Mouse (Mus musculus) MEL (cell line): ENCODE data around the gene Pfn4. TPM values are rescaled to one million over a fixed set of nuclear protein-coding genes. Genes with fewer than 3 reads are reported as not detected.
"Not testable (repeated sequence)": the region's sequence is repeated elsewhere in the genome, so short reads cannot be mapped to it uniquely, and the experiment has no call there.

Source experiments
- DNase-seq: peaks from one replicate; pipeline ENCODE4 v3.0.0; 2011; ENCODE audit warnings: low read depth, low spot score
- H3K27ac ChIP-seq: 2 replicates; pipeline ENCODE4 v1.5.1; 2012; ENCODE audit warnings: low read depth, mild to moderate bottlenecking, control low read depth, low read length, moderate library complexity; ENCODE audit not compliant: control insufficient read depth
- H3K27me3 ChIP-seq, 2 experiments: fragments of 150-350 bp in 1 of 2; sonication (generic) in 1 of 2; 2 replicates each; pipeline ENCODE4 v1.6.1; 2012; ENCODE audit warnings: low read length in 2 of 2, mild to moderate bottlenecking in 2 of 2, improper control_type of control experiment in 1 of 2, moderate library complexity in 1 of 2; ENCODE audit not compliant: insufficient read depth in 2 of 2, control insufficient read depth in 1 of 2
- H3K36me3 ChIP-seq, 2 experiments: 2 replicates each; pipeline ENCODE4 v1.6.1; 2012 to 2014; ENCODE audit warnings: low read length in 2 of 2, improper control_type of control experiment in 1 of 2, inconsistent platforms in 1 of 2, mild to moderate bottlenecking in 1 of 2; ENCODE audit not compliant: insufficient read depth in 2 of 2, control insufficient read depth in 1 of 2
- H3K4me1 ChIP-seq, 2 experiments: fragments of 150-350 bp in 1 of 2; sonication (generic) in 1 of 2; 2 replicates each; pipeline ENCODE4 v1.6.1; 2012; ENCODE audit warnings: low read length in 2 of 2, improper control_type of control experiment in 1 of 2, mild to moderate bottlenecking in 1 of 2; ENCODE audit not compliant: insufficient read depth in 2 of 2, control insufficient read depth in 1 of 2
- H3K4me3 ChIP-seq, 2 experiments: fragments of 150-350 bp in 1 of 2; sonication (generic) in 1 of 2; 2 replicates each; pipeline ENCODE4 v1.5.1; 2012; ENCODE audit warnings: low read depth in 2 of 2, low read length in 2 of 2, mild to moderate bottlenecking in 2 of 2, moderate library complexity in 2 of 2, control low read depth in 1 of 2, improper control_type of control experiment in 1 of 2; ENCODE audit not compliant: control insufficient read depth in 1 of 2, insufficient read depth in 1 of 2
- H3K79me2 ChIP-seq: 2 replicates; pipeline ENCODE4 v1.6.1; 2012; ENCODE audit warnings: mild to moderate bottlenecking, low read length, moderate library complexity; ENCODE audit not compliant: control insufficient read depth, poor library complexity, insufficient read depth
- H3K9ac ChIP-seq: 2 replicates; pipeline ENCODE4 v1.6.1; 2012; ENCODE audit warnings: low read depth, mild to moderate bottlenecking, control low read depth, low read length, moderate library complexity; ENCODE audit not compliant: control insufficient read depth, poor library complexity, severe bottlenecking
- H3K9me3 ChIP-seq: fragments of 150-350 bp; sonication (generic); replicated peaks from 2 replicates; pipeline ENCODE4 v1.6.1; 2012; ENCODE audit warnings: mild to moderate bottlenecking, low read length, improper control_type of control experiment, moderate library complexity; ENCODE audit not compliant: insufficient read depth
- BHLHE40 ChIP-seq: IDR thresholded peaks from 2 replicates; pipeline ENCODE4 v1.6.1; 2012; ENCODE audit warnings: low read depth, mild to moderate bottlenecking, inconsistent platforms, low read length, improper control_type of control experiment, borderline replicate concordance
- CHD1 ChIP-seq: IDR thresholded peaks from 2 replicates; pipeline ENCODE4 v1.6.1; 2012; ENCODE audit warnings: low read depth, mild to moderate bottlenecking, inconsistent platforms, low read length, improper control_type of control experiment
- CHD2 ChIP-seq: IDR thresholded peaks from 2 replicates; pipeline ENCODE4 v1.6.1; 2011; ENCODE audit warnings: low read length, improper control_type of control experiment
- CTCF ChIP-seq, 3 experiments: IDR thresholded peaks in 2 of 3; conservative IDR thresholded peaks in 1 of 3; 2 replicates each; pipeline ENCODE4 v1.5.1; 2011 to 2012; ENCODE audit warnings: low read length in 3 of 3, low read depth in 2 of 3, mild to moderate bottlenecking in 2 of 3, improper control_type of control experiment in 1 of 3, inconsistent platforms in 1 of 3, mixed read lengths in 1 of 3, moderate library complexity in 1 of 3; ENCODE audit not compliant: control insufficient read depth in 1 of 3, insufficient read depth in 1 of 3, poor library complexity in 1 of 3, severe bottlenecking in 1 of 3
- E2F4 ChIP-seq: IDR thresholded peaks from 2 replicates; pipeline ENCODE4 v1.6.1; 2011; ENCODE audit warnings: low read depth, low read length, improper control_type of control experiment, borderline replicate concordance
- ELF1 ChIP-seq: IDR thresholded peaks from 2 replicates; pipeline ENCODE4 v1.6.1; 2014; ENCODE audit warnings: low read depth, mild to moderate bottlenecking, inconsistent platforms, low read length, improper control_type of control experiment, moderate library complexity
- EP300 ChIP-seq, 2 experiments: IDR thresholded peaks; 2 replicates each; pipeline ENCODE4 v1.6.1; 2011; ENCODE audit warnings: improper control_type of control experiment in 2 of 2, low read length in 2 of 2, low read depth in 1 of 2, mild to moderate bottlenecking in 1 of 2
- ETS1 ChIP-seq: IDR thresholded peaks from 2 replicates; pipeline ENCODE4 v1.6.1; 2012; ENCODE audit warnings: low read depth, mild to moderate bottlenecking, inconsistent platforms, low read length, improper control_type of control experiment, moderate library complexity
- GABPA ChIP-seq: IDR thresholded peaks from 2 replicates; pipeline ENCODE4 v1.6.1; 2012; ENCODE audit warnings: low read depth, mild to moderate bottlenecking, inconsistent platforms, low read length, improper control_type of control experiment, moderate library complexity
- HCFC1 ChIP-seq: IDR thresholded peaks from 2 replicates; pipeline ENCODE4 v1.6.1; 2012; ENCODE audit warnings: low read depth, mild to moderate bottlenecking, inconsistent platforms, low read length, improper control_type of control experiment, moderate library complexity
- JUND ChIP-seq: IDR thresholded peaks from 2 replicates; pipeline ENCODE4 v1.6.1; 2011; ENCODE audit warnings: low read depth, mild to moderate bottlenecking, improper control_type of control experiment, low read length
- KAT2A ChIP-seq: conservative IDR thresholded peaks from 2 replicates; pipeline ENCODE4 v1.6.1; 2012; ENCODE audit warnings: low read depth, low read length, improper control_type of control experiment, inconsistent platforms
- MAFK ChIP-seq: IDR thresholded peaks from 2 replicates; pipeline ENCODE4 v1.6.1; 2011; ENCODE audit warnings: low read depth, mild to moderate bottlenecking, low read length, improper control_type of control experiment, borderline replicate concordance
- MEF2A ChIP-seq: IDR thresholded peaks from 2 replicates; pipeline ENCODE4 v1.6.1; 2014; ENCODE audit warnings: low read depth, mild to moderate bottlenecking, inconsistent platforms, low read length, improper control_type of control experiment; ENCODE audit not compliant: poor library complexity, insufficient replicate concordance, severe bottlenecking; ENCODE audit errors: extremely low read depth
- MXI1 ChIP-seq: IDR thresholded peaks from 2 replicates; pipeline ENCODE4 v1.6.1; 2011; ENCODE audit warnings: mild to moderate bottlenecking, low read depth, low read length, improper control_type of control experiment
- MYB ChIP-seq: IDR thresholded peaks from 2 replicates; pipeline ENCODE4 v1.6.1; 2011; ENCODE audit warnings: mild to moderate bottlenecking, low read depth, low read length, improper control_type of control experiment
- NELFE ChIP-seq: IDR thresholded peaks from 2 replicates; pipeline ENCODE4 v1.6.1; 2011; ENCODE audit warnings: low read depth, low read length, improper control_type of control experiment
- NRF1 ChIP-seq: IDR thresholded peaks from 2 replicates; pipeline ENCODE4 v1.6.1; 2014; ENCODE audit warnings: low read depth, mild to moderate bottlenecking, inconsistent platforms, low read length, improper control_type of control experiment, moderate library complexity; ENCODE audit not compliant: poor library complexity, insufficient read depth, severe bottlenecking
- POLR2A ChIP-seq, 2 experiments: IDR thresholded peaks; 2 replicates each; pipeline ENCODE4 v1.6.1; 2011 to 2012; ENCODE audit warnings: low read length in 2 of 2, mild to moderate bottlenecking in 2 of 2, control low read depth in 1 of 2, improper control_type of control experiment in 1 of 2, low read depth in 1 of 2, moderate library complexity in 1 of 2; ENCODE audit not compliant: control insufficient read depth in 1 of 2, insufficient read depth in 1 of 2, poor library complexity in 1 of 2
- POLR2AphosphoS2 ChIP-seq: IDR thresholded peaks from 2 replicates; pipeline ENCODE4 v1.6.1; 2011; ENCODE audit warnings: low read length, improper control_type of control experiment
- POLR2AphosphoS5 ChIP-seq: IDR thresholded peaks from 2 replicates; pipeline ENCODE4 v1.6.1; 2012; ENCODE audit warnings: low read depth, borderline replicate concordance, mild to moderate bottlenecking, inconsistent platforms, low read length, moderate library complexity, mixed read lengths
- RAD21 ChIP-seq: IDR thresholded peaks from 2 replicates; pipeline ENCODE4 v1.6.1; 2011; ENCODE audit warnings: mild to moderate bottlenecking, low read depth, low read length, improper control_type of control experiment
- RCOR1 ChIP-seq: IDR thresholded peaks from 2 replicates; pipeline ENCODE4 v1.6.1; 2012; ENCODE audit warnings: low read depth, mild to moderate bottlenecking, inconsistent platforms, low read length, improper control_type of control experiment
- SMC3 ChIP-seq: IDR thresholded peaks from 2 replicates; pipeline ENCODE4 v1.6.1; 2011; ENCODE audit warnings: low read depth, low read length, improper control_type of control experiment
- TAL1 ChIP-seq: IDR thresholded peaks from 2 replicates; pipeline ENCODE4 v1.6.1; 2012; ENCODE audit warnings: mild to moderate bottlenecking, inconsistent platforms, low read length, moderate library complexity, mixed read lengths
- TCF12 ChIP-seq: IDR thresholded peaks from 2 replicates; pipeline ENCODE4 v1.6.1; 2014; ENCODE audit warnings: low read depth, mild to moderate bottlenecking, inconsistent platforms, low read length, improper control_type of control experiment, moderate library complexity
- USF1 ChIP-seq: IDR thresholded peaks from 2 replicates; pipeline ENCODE4 v1.6.1; 2014; ENCODE audit warnings: low read depth, mild to moderate bottlenecking, inconsistent platforms, low read length, improper control_type of control experiment, moderate library complexity
- ZC3H11A ChIP-seq: IDR thresholded peaks from 2 replicates; pipeline ENCODE4 v1.6.1; 2012; ENCODE audit warnings: low read depth, mild to moderate bottlenecking, inconsistent platforms, low read length, improper control_type of control experiment
- polyA plus RNA-seq, 2 experiments: library from polyadenylated mRNA; stranded (reverse) in 1 of 2; unstranded in 1 of 2; fragments of >175 nt in 1 of 2; fragments of >200 nt in 1 of 2; gene quantifications; 2 replicates each; pipeline versions ENCODE4 v1.2.1 to v1.2.4; 2012; ENCODE audit warnings: low replicate concordance in 2 of 2, low read depth in 1 of 2; ENCODE audit not compliant: insufficient read length in 2 of 2, insufficient read depth in 1 of 2, missing spikeins in 1 of 2
- total RNA-seq: library from RNA; depleted of rRNA; stranded (reverse); fragments of 300-350 nt; gene quantifications from 2 replicates; pipeline ENCODE4 v1.2.3, GENCODE M21; 2012

Gene Pfn4
- total and polyA plus RNA-seq, 3 experiments: 0.19 to 0.70 TPM; not detected in 1

GRCm38 (mm10) chr12:4744486-4744885, 24.3 kb upstream of the Pfn4 start:
- H3K27ac ChIP-seq: no peak overlapping the region
- DNase-seq: no peak
- no peak for TF ChIP-seq CHD2
- TF ChIP-seq POLR2A (IDR thresholded peaks at IDR 0.05; ENCODE audit: control insufficient read depth in 1 of 2, insufficient read depth in 1 of 2, low read depth in 1 of 2, low read length in 2 of 2, poor library complexity in 1 of 2): no peak
- TF ChIP-seq NRF1: no peak
- TF ChIP-seq MYB: no peak
- TF ChIP-seq POLR2AphosphoS5: no peak
- TF ChIP-seq ELF1: no peak
- TF ChIP-seq EP300 (IDR thresholded peaks at IDR 0.05; ENCODE audit: low read depth in 1 of 2, low read length in 2 of 2): no peak
- TF ChIP-seq MEF2A: no peak
- no peak for TF ChIP-seq MAFK
- TF ChIP-seq GABPA: no peak
- no peak for TF ChIP-seq JUND
- no peak for TF ChIP-seq MXI1
- no peak for TF ChIP-seq RAD21
- no peak for TF ChIP-seq HCFC1
- no peak overlapping the region for H3K4me3 ChIP-seq
- no peaks in the 10 kb centered on the region for H3K79me2 ChIP-seq
- H3K9me3 ChIP-seq: no peaks in the 10 kb centered on the region
- no peaks in the 10 kb centered on the region for H3K36me3 ChIP-seq
- H3K9ac ChIP-seq: no peak overlapping the region
- no peaks in the 10 kb centered on the region for H3K4me1 ChIP-seq
- no peaks in the 10 kb centered on the region for H3K27me3 ChIP-seq

GRCm38 (mm10) chr12:4754451-4754850, 14.4 kb upstream of the Pfn4 start:
- not testable (repeated sequence) for H3K9ac ChIP-seq, H3K36me3 ChIP-seq, H3K27ac ChIP-seq, H3K4me1 ChIP-seq, H3K4me3 ChIP-seq, H3K79me2 ChIP-seq, H3K27me3 ChIP-seq, DNase-seq, H3K9me3 ChIP-seq

GRCm38 (mm10) chr12:4757060-4757459, 11.8 kb upstream of the Pfn4 start:
- Histone ChIP-seq H3K4me1 (no peaks in the 10 kb centered on the region), H3K9ac (no peak overlapping the region), H3K9me3 (no peaks in the 10 kb centered on the region), H3K27me3 (no peaks in the 10 kb centered on the region), H3K4me3 (no peak overlapping the region), H3K36me3 (no peaks in the 10 kb centered on the region), H3K27ac (no peak overlapping the region), H3K79me2 (no peaks in the 10 kb centered on the region)
- DNase-seq: no peak
- TF ChIP-seq HCFC1 (no peak), ELF1 (no peak), BHLHE40 (no peak), TAL1 (no peak), E2F4 (no peak), KAT2A (no peak), RAD21 (no peak), USF1 (no peak), ETS1 (no peak), SMC3 (no peak), POLR2AphosphoS2 (no peak), ZC3H11A (no peak), TCF12 (no peak), CTCF (IDR thresholded peaks at IDR 0.05 in 2 of 3, conservative IDR thresholded peaks at IDR 0.05 in 1 of 3; ENCODE audit: control insufficient read depth in 1 of 3, insufficient read depth in 1 of 3, low read depth in 2 of 3, low read length in 3 of 3, poor library complexity in 1 of 3, severe bottlenecking in 1 of 3) (no peak), CHD1 (no peak), NELFE (no peak), RCOR1 (no peak)
